Mouse (Mus musculus): Measurements from ENCODE around the gene Osbp.

Osbp gene

GRCm38 (mm10) chr19:12010916-12011559 is 45.3 kb downstream of the Osbp start:
- DNase-seq (ENCODE audit: low spot score in 2 of 2) = peak; percentile 53 to 77

- peak; percentile 80 to 87 for DNase-seq (ENCODE audit: low spot score in 2 of 2)
Measured at GRCm38 (mm10) chr19:12011560-12012556, 46.1 kb downstream of the Osbp start.

- no peak for DNase-seq (ENCODE audit: low spot score in 2 of 2)
Measured at GRCm38 (mm10) chr19:12012615-12013014, 46.9 kb downstream of the Osbp start.

DNA sequence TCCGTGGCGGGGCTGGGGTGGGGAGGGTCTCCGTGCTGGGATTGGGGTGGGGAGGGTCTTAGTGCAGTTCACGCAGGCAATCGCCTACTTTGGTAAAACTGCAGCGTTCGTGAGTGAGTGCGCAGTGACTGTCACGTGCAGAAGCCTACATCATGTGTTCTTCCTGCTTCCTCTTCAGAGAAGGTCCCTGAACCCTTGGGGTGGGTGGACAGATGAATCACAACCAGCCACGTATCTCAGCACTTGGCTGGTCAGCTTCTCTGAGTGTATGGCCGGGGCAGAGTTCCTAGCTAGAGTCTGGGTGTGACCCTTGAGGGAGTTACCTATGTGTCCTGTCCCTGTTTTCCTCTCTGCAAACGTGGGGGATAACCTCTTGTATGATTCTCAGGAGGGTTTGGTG is 47.5 kb downstream of the Osbp start:
- DNase-seq (ENCODE audit: low spot score in 2 of 2) = peak; percentile 62 to 71

- DNase-seq (ENCODE audit: low spot score in 2 of 2) = no peak
Measured at GRCm38 (mm10) chr19:12015708-12016107, 50.0 kb downstream of the Osbp start.

DNA sequence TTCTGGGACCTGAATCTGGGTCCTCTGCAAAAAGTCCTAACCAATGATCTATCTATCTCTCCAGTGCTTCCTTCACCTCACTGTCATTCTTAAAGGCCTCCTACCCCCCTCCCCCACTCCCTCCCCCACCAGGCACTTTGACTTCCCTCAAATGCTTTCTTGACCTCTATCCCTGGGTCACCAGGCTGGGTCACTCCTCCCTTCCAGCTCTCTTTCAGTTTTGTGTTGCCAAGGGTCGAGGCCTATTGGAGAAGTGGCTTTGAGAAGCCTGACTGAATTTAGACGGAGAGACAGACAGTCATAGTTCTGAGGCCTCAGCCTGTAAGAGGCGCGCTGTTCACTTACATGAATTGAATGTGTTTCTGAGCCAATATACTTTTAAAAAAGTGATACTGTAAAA is 50.5 kb downstream of the Osbp start:
- DNase-seq (ENCODE audit: low spot score in 2 of 2) = no peak

GRCm38 (mm10) chr19:12024149-12024548 is 58.4 kb downstream of the Osbp start:
- DNase-seq (ENCODE audit: low spot score in 2 of 2) = peak in 1 of 2 experiments; percentile 14

GRCm38 (mm10) chr19:12025333-12025732 is 59.6 kb downstream of the Osbp start:
- no peak for DNase-seq (ENCODE audit: low spot score in 2 of 2)

DNA sequence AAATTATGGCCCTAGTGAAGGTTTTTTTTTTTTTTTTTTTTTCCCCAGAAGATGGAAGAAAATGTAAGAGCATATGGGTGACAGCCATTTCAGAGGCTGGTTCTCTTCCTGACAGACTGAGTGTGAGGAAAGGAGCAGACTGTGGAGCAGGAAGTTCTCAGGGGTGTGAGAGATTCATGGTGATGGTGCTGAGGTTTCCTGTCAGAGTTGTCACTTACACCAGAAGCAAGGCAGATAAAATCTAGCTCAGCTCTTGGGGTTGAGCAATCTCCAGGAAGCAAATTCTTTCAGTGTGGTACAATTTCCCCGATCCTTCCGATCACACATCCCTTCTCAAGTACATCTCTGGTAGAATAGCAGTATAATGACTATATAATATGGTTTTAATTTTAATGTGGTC is 60.9 kb downstream of the Osbp start:
- DNase-seq (ENCODE audit: low spot score in 2 of 2) = no peak

- no peak for DNase-seq (ENCODE audit: low spot score in 2 of 2)
Measured at GRCm38 (mm10) chr19:12037727-12038126, 72.0 kb downstream of the Osbp start.

- DNase-seq (ENCODE audit: low spot score in 2 of 2) = no peak
Measured at GRCm38 (mm10) chr19:12041217-12041616, 75.5 kb downstream of the Osbp start, which contains the start of gene Olfr1423. Gene Olfr1423, minus strand, starts transcription at chr19:12041317.

GRCm38 (mm10) chr19:12043163-12043562 is 77.4 kb downstream of the Osbp start:
- no peak for DNase-seq (ENCODE audit: low spot score in 2 of 2)

Data from spleen, postnatal 36 days (tissue).